Mouse (Mus musculus) 416B (cell line): ENCODE data around the gene Myof.

Experiments used
- DNase-seq: peaks from one replicate; pipeline ENCODE4 v3.0.0; 2011; ENCODE audit warnings: low read depth

Gene Myof

GRCm38 (mm10) chr19:37876605-37877245, 166.7 kb downstream of the Myof start:
- DNase-seq: no peak

- DNase-seq: no peak
These were observed 169.9 kb downstream of the Myof start for GRCm38 (mm10) chr19:37873499-37873898.

GRCm38 (mm10) chr19:37867592-37867991, 175.8 kb downstream of the Myof start:
- DNase-seq: no peak

GRCm38 (mm10) chr19:37866994-37867393, 176.4 kb downstream of the Myof start:
- no peak for DNase-seq

GRCm38 (mm10) chr19:37861171-37861570, 182.2 kb downstream of the Myof start:
- DNase-seq: no peak

GRCm38 (mm10) chr19:37860267-37860666, 183.1 kb downstream of the Myof start:
- no peak for DNase-seq

- DNase-seq: no peak
These were observed 184.8 kb downstream of the Myof start for GRCm38 (mm10) chr19:37858406-37859081.

- DNase-seq: no peak
These were observed 191.3 kb downstream of the Myof start for GRCm38 (mm10) chr19:37852056-37852455.

GRCm38 (mm10) chr19:37851590-37852038, 191.8 kb downstream of the Myof start:
- no peak for DNase-seq
